ENCODE assay signal across 12 mouse cellular contexts in genomic region chr9:32020942-32021731, GRCm38 (mm10).
DNase-seq lines count a peak whose midpoint lies in the region; ATAC-seq and TF ChIP-seq lines count a peak whose summit lies in the region.
"Had no signal": no experiment of that assay in that cellular context is flagged by ENCODE, and none has a peak within 500 bp of the region (broad histone marks: within the 10 kb centered on the region; RNA-seq: fewer than 3 reads in every experiment).

No protein-coding gene starts in this region.

- H3K27me3 ChIP-seq in midbrain, embryonic 12.5 days: no peaks in the 10 kb centered on the region
- no peaks in the 10 kb centered on the region for H3K27me3 ChIP-seq in midbrain, postnatal 0 days (ENCODE audit: insufficient read depth, low read length)
- H3K27me3 ChIP-seq in hindbrain, postnatal 0 days (ENCODE audit: insufficient read depth, low read length): no peaks in the 10 kb centered on the region
- H3K27me3 ChIP-seq in stomach, embryonic 16.5 days (ENCODE audit: control insufficient read depth, insufficient read depth, low read length): no peaks in the 10 kb centered on the region
- H3K27me3 ChIP-seq in forebrain, postnatal 0 days (ENCODE audit: insufficient read depth, low read length): no peaks in the 10 kb centered on the region
- H3K27me3 ChIP-seq: limb, embryonic 13.5 days had no signal

- peak; percentile 44; the same call in 1 of the 2 replicates for ATAC-seq in midbrain, embryonic 12.5 days (ENCODE audit: low FRiP score, low read depth)
- no peak for ATAC-seq in midbrain, postnatal 0 days (ENCODE audit: low FRiP score)
- ATAC-seq in hindbrain, postnatal 0 days: no peak
- ATAC-seq in stomach, embryonic 16.5 days (ENCODE audit: insufficient read depth, low FRiP score): peak; percentile 87
- ATAC-seq in forebrain, postnatal 0 days: no peak
- ATAC-seq: forebrain, embryonic 16.5 days had no signal

- H3K9ac ChIP-seq in midbrain, embryonic 12.5 days (replicated peaks): no peak overlapping the region
- H3K9ac ChIP-seq in midbrain, postnatal 0 days (replicated peaks; ENCODE audit: low read length, poor library complexity, severe bottlenecking): no peak overlapping the region
- H3K9ac ChIP-seq in hindbrain, postnatal 0 days (replicated peaks; ENCODE audit: low read length): no peak overlapping the region
- no peak overlapping the region for H3K9ac ChIP-seq in stomach, embryonic 16.5 days (ENCODE audit: low read length)
- H3K9ac ChIP-seq in forebrain, postnatal 0 days: no peak overlapping the region
- H3K9ac ChIP-seq: limb, embryonic 13.5 days had no signal

- no peak overlapping the region; the same call in 1 of the 2 replicates for H3K27ac ChIP-seq in midbrain, embryonic 12.5 days (replicated peaks)
- H3K27ac ChIP-seq in midbrain, postnatal 0 days (ENCODE audit: low read depth, low read length): no peak overlapping the region
- H3K27ac ChIP-seq in hindbrain, postnatal 0 days: 0 out of 2 replicates have a peak overlapping the region, but pooled peaks have one; percentile 7
- peak overlapping the region; percentile 81 for H3K27ac ChIP-seq in stomach, embryonic 16.5 days (ENCODE audit: low read length)
- H3K27ac ChIP-seq in forebrain, postnatal 0 days (ENCODE audit: low read depth, low read length): no peak overlapping the region
- H3K27ac ChIP-seq: limb, embryonic 13.5 days had no signal

- no peak overlapping the region for H3K4me2 ChIP-seq in midbrain, embryonic 12.5 days (replicated peaks)
- H3K4me2 ChIP-seq in midbrain, postnatal 0 days (ENCODE audit: low read depth, low read length, poor library complexity, severe bottlenecking): no peak overlapping the region
- H3K4me2 ChIP-seq in hindbrain, postnatal 0 days (ENCODE audit: low read depth, low read length): no peak overlapping the region
- H3K4me2 ChIP-seq in stomach, embryonic 16.5 days (ENCODE audit: low read depth, low read length): peak overlapping the region; percentile 4; the same call in 1 of the 2 replicates
- no peak overlapping the region for H3K4me2 ChIP-seq in forebrain, postnatal 0 days (ENCODE audit: low read depth)
- H3K4me2 ChIP-seq: limb, embryonic 13.5 days had no signal

- whole genome bisulfite sequencing in midbrain, embryonic 12.5 days: 26% methylated on average over 13 of the region's 13 CpGs
- 41% methylated on average over 13 of the region's 13 CpGs for WGBS in midbrain, postnatal 0 days
- 35% methylated on average over 13 of the region's 13 CpGs for WGBS in hindbrain, postnatal 0 days
- 35% methylated on average over 13 of the region's 13 CpGs for WGBS in stomach, embryonic 16.5 days
- 42% methylated on average over 13 of the region's 13 CpGs for WGBS in forebrain, postnatal 0 days

- no peaks in the 10 kb centered on the region for H3K36me3 ChIP-seq in midbrain, embryonic 12.5 days
- H3K36me3 ChIP-seq in midbrain, postnatal 0 days (ENCODE audit: insufficient read depth, low read length): no peaks in the 10 kb centered on the region
- no peaks in the 10 kb centered on the region for H3K36me3 ChIP-seq in hindbrain, postnatal 0 days (ENCODE audit: insufficient read depth, low read length)
- H3K36me3 ChIP-seq in stomach, embryonic 16.5 days (ENCODE audit: control insufficient read depth, insufficient read depth, low read length): no peaks in the 10 kb centered on the region
- H3K36me3 ChIP-seq in forebrain, postnatal 0 days (ENCODE audit: insufficient read depth): no peaks in the 10 kb centered on the region
- H3K36me3 ChIP-seq: limb, embryonic 13.5 days had no signal

- no peak for TF ChIP-seq CTCF in midbrain, postnatal 0 days (IDR thresholded peaks at IDR 0.05)
- no peak for TF ChIP-seq CTCF in hindbrain, postnatal 0 days (IDR thresholded peaks at IDR 0.05; ENCODE audit: low read depth)
- no peak for TF ChIP-seq CTCF in forebrain, postnatal 0 days (IDR thresholded peaks at IDR 0.05; ENCODE audit: low read depth)

- no peak overlapping the region for H3K4me3 ChIP-seq in midbrain, embryonic 12.5 days
- no peak overlapping the region for H3K4me3 ChIP-seq in midbrain, postnatal 0 days (ENCODE audit: low read depth, low read length)
- H3K4me3 ChIP-seq in hindbrain, postnatal 0 days (ENCODE audit: low read length): no peak overlapping the region
- H3K4me3 ChIP-seq in stomach, embryonic 16.5 days (replicated peaks; ENCODE audit: low read length): no peak overlapping the region
- H3K4me3 ChIP-seq in forebrain, postnatal 0 days (ENCODE audit: low read depth, low read length): no peak overlapping the region
- H3K4me3 ChIP-seq: limb, embryonic 13.5 days had no signal

- no peaks in the 10 kb centered on the region for H3K9me3 ChIP-seq in midbrain, embryonic 12.5 days
- no peaks in the 10 kb centered on the region for H3K9me3 ChIP-seq in midbrain, postnatal 0 days (ENCODE audit: low read length)
- H3K9me3 ChIP-seq in hindbrain, postnatal 0 days (ENCODE audit: low read length): no peaks in the 10 kb centered on the region
- no peaks in the 10 kb centered on the region for H3K9me3 ChIP-seq in stomach, embryonic 16.5 days (replicated peaks; ENCODE audit: control insufficient read depth, low read length)
- H3K9me3 ChIP-seq in forebrain, postnatal 0 days (ENCODE audit: low read length): no peaks in the 10 kb centered on the region
- H3K9me3 ChIP-seq: limb, embryonic 13.5 days had no signal

- peaks cover 16% of the 10 kb centered on the region for H3K4me1 ChIP-seq in midbrain, embryonic 12.5 days
- no peaks in the 10 kb centered on the region; the same call in none of the 2 replicates for H3K4me1 ChIP-seq in midbrain, postnatal 0 days (ENCODE audit: insufficient read depth, low read length)
- no peaks in the 10 kb centered on the region for H3K4me1 ChIP-seq in hindbrain, postnatal 0 days (ENCODE audit: insufficient read depth, low read length)
- peaks cover 12% of the 10 kb centered on the region; the same call in 1 of the 2 replicates for H3K4me1 ChIP-seq in stomach, embryonic 16.5 days (ENCODE audit: control insufficient read depth, insufficient read depth, low read length)
- H3K4me1 ChIP-seq in forebrain, postnatal 0 days (ENCODE audit: insufficient read depth): peaks cover 5% of the 10 kb centered on the region; the same call in 1 of the 2 replicates

- peak; percentile 50 to 55 for DNase-seq in heart, adult 18-20 months
- no peak for DNase-seq in heart, adult 8-10 months (ENCODE audit: low spot score)
- DNase-seq in midbrain, postnatal 0 days (ENCODE audit: low spot score): no peak
- no peak for DNase-seq in hindbrain, postnatal 0 days (ENCODE audit: low spot score)
- DNase-seq in right cerebral cortex, postnatal 10 days (ENCODE audit: low spot score in 2 of 2): no peak
- no peak for DNase-seq in forebrain, postnatal 0 days
- DNase-seq: cerebellum, adult 9-10 months; kidney, postnatal 10 days had no signal

Comparison
In these comparisons a context has a peak if more than half of its experiments do, and no peak if none do; other contexts are left out.
1. DNase-seq: peak in heart, adult 18-20 months (2 of 2); none in heart, adult 8-10 months (single experiment), midbrain, postnatal 0 days (single experiment), hindbrain, postnatal 0 days (single experiment), right cerebral cortex, postnatal 10 days (0 of 2) and forebrain, postnatal 0 days (single experiment).
2. ATAC-seq: peak in midbrain, embryonic 12.5 days (single experiment) and stomach, embryonic 16.5 days (single experiment); none in midbrain, postnatal 0 days (single experiment), hindbrain, postnatal 0 days (single experiment) and forebrain, postnatal 0 days (single experiment).
3. H3K27ac ChIP-seq: peak in hindbrain, postnatal 0 days (single experiment) and stomach, embryonic 16.5 days (single experiment); none in midbrain, embryonic 12.5 days (single experiment), midbrain, postnatal 0 days (single experiment) and forebrain, postnatal 0 days (single experiment).